Mouse (Mus musculus) left cerebral cortex, adult 2 months (tissue): ENCODE results near the gene Defb42. TPM values are rescaled to one million over a fixed set of nuclear protein-coding genes. Genes with fewer than 3 reads are reported as not detected.

Source experiments
- DNase-seq, 2 experiments: peaks; one replicate each; pipeline ENCODE4 v3.0.0; 2021 to 2022; ENCODE audit warnings: low spot score in 2 of 2, mixed read lengths in 1 of 2; ENCODE audit errors: extremely low spot score in 1 of 2
- H3K27ac ChIP-seq: fragments of 200-600 bp; 2 replicates; pipeline ENCODE4 v1.8.1; 2022
- H3K4me3 ChIP-seq: fragments of 200-600 bp; 2 replicates; pipeline ENCODE4 v1.8.1; 2022
- CTCF ChIP-seq: fragments of 200-600 bp; IDR thresholded peaks from 2 replicates; pipeline ENCODE4 v1.8.1; 2022; ENCODE audit warnings: antibody characterized with exemption, mild to moderate bottlenecking, moderate library complexity
- intact Hi-C: fragments of 180-260 bp; cut with DNase I; formaldehyde crosslinking; loops from one replicate; pipeline ENCODE4 v1.15.1; 2025
- long read RNA-seq, 2 experiments: library from polyadenylated mRNA; stranded (forward); transcript quantifications; one replicate each; pipeline ENCODE4 v2.0.0; 2021; ENCODE audit warnings: borderline mapping rate in 2 of 2
- total RNA-seq, 2 experiments: library from RNA; stranded (reverse); gene quantifications; 2 replicates each; pipeline ENCODE4 v1.2.3; 2021

Defb42 gene
- not detected for total RNA-seq
- long read RNA-seq, experiment 1, partial matches to known transcripts: 0 of 1 reads
- long read RNA-seq, experiment 1, other reads (novel, unspliced or antisense): 0 of 1 reads
- long read RNA-seq, experiment 2: 0 reads

GRCm38 (mm10) chr14:63046691-63047090 lies at the start of gene Defb42:
Defb42 (plus strand) TSS chr14:63046991.
- H3K4me3 ChIP-seq: no peak within 1 kb of the TSS
- no peak within 1 kb of the TSS for H3K27ac ChIP-seq
- TF ChIP-seq CTCF: no peak
- intact Hi-C loops: no loop called here
- no peak for DNase-seq

- intact Hi-C loops: no loop called here
- H3K4me3 ChIP-seq: no peak within 1 kb of the TSS
- no peak within 1 kb of the TSS for H3K27ac ChIP-seq
- DNase-seq: no peak
- no peak for TF ChIP-seq CTCF
Measured at GRCm38 (mm10) chr14:62997777-62998176, 49.0 kb upstream of the Defb42 start, which contains the start of gene Defb47. Defb47 (plus strand) TSS chr14:62998077.

- intact Hi-C loops: no loop called here
- no peak overlapping the region for H3K27ac ChIP-seq
- no peak for TF ChIP-seq CTCF
Measured at GRCm38 (mm10) chr14:62998977-62999376, 47.8 kb upstream of the Defb42 start.

GRCm38 (mm10) chr14:63002588-63002987 lies 44.2 kb upstream of the Defb42 start:
- DNase-seq: no peak
- H3K27ac ChIP-seq: no peak overlapping the region
- no peak overlapping the region for H3K4me3 ChIP-seq
- no peak for TF ChIP-seq CTCF
- intact Hi-C loops: no loop called here

More at GRCm38 (mm10) chr14:62998977-62999376, 47.8 kb upstream of the Defb42 start:
- no peak for DNase-seq
- H3K4me3 ChIP-seq: no peak overlapping the region

- no peak for TF ChIP-seq CTCF
- no peak within 1 kb of the TSS for H3K4me3 ChIP-seq
- intact Hi-C loops: no loop called here
- H3K27ac ChIP-seq: no peak within 1 kb of the TSS
- no peak for DNase-seq
Measured at GRCm38 (mm10) chr14:63011471-63011870, 35.3 kb upstream of the Defb42 start, which contains the start of gene Defb43. Defb43 (plus strand) TSS chr14:63011771.

GRCm38 (mm10) chr14:63013082-63013481 lies 33.7 kb upstream of the Defb42 start:
- DNase-seq: no peak
- intact Hi-C loops: no loop called here
- TF ChIP-seq CTCF: no peak
- no peak overlapping the region for H3K27ac ChIP-seq
- H3K4me3 ChIP-seq: no peak overlapping the region

- no peak for TF ChIP-seq CTCF
- H3K27ac ChIP-seq: no peak overlapping the region
- DNase-seq: no peak
- intact Hi-C loops: no loop called here
- no peak overlapping the region for H3K4me3 ChIP-seq
Measured at GRCm38 (mm10) chr14:63014667-63015066, 32.1 kb upstream of the Defb42 start.

GRCm38 (mm10) chr14:63020524-63021156 lies 26.2 kb upstream of the Defb42 start:
- intact Hi-C loops: no loop called here
- H3K4me3 ChIP-seq: no peak overlapping the region
- H3K27ac ChIP-seq: no peak overlapping the region
- no peak for TF ChIP-seq CTCF
- peak; percentile 14 to 21 for DNase-seq

GRCm38 (mm10) chr14:63049910-63050370 lies 3.1 kb downstream of the Defb42 start, which contains the start of gene Defb30:
Defb30 (minus strand) TSS chr14:63049960.
- TF ChIP-seq CTCF: no peak
- Histone ChIP-seq H3K4me3 (no peak within 1 kb of the TSS), H3K27ac (no peak within 1 kb of the TSS)
- intact Hi-C loops: no loop called here
- no peak for DNase-seq

- peak; percentile 72 for TF ChIP-seq CTCF
- H3K27ac ChIP-seq: no peak overlapping the region
- intact Hi-C loops: no loop called here
- peak; percentile 23 to 50 for DNase-seq
- H3K4me3 ChIP-seq: no peak overlapping the region
Measured at GRCm38 (mm10) chr14:63050769-63051168, 4.0 kb downstream of the Defb42 start.

GRCm38 (mm10) chr14:63054729-63055128 lies 7.9 kb downstream of the Defb42 start:
- intact Hi-C loops: no loop called here
- no peak overlapping the region for H3K27ac ChIP-seq
- H3K4me3 ChIP-seq: no peak overlapping the region
- peak; percentile 16 to 32 for DNase-seq
- TF ChIP-seq CTCF: no peak; the same call in none of the 2 replicates

GRCm38 (mm10) chr14:63060361-63060760 lies 13.6 kb downstream of the Defb42 start:
- DNase-seq: no peak
- intact Hi-C loops: no loop called here
- no peak overlapping the region for H3K27ac ChIP-seq
- TF ChIP-seq CTCF: no peak
- H3K4me3 ChIP-seq: no peak overlapping the region

GRCm38 (mm10) chr14:63062184-63062583 lies 15.4 kb downstream of the Defb42 start:
- no peak overlapping the region for H3K27ac ChIP-seq
- no peak for TF ChIP-seq CTCF
- no peak overlapping the region for H3K4me3 ChIP-seq
- intact Hi-C loops: no loop called here
- DNase-seq: no peak
